Mouse (Mus musculus): ENCODE data around the gene Impdh1. TPM values are rescaled to one million over a fixed set of nuclear protein-coding genes. Genes with fewer than 3 reads are reported as not detected.
A peak's percentile ranks its signal among the peaks of the same experiment; 100 is the strongest.
"Not testable (repeated sequence)": the region's sequence is repeated elsewhere in the genome, so short reads cannot be mapped to it uniquely, and the experiment has no call there.

Impdh1 gene
- polyA plus RNA-seq, 1 experiment from 2014 or later: 41.7 TPM

GRCm38 (mm10) chr6:29217717-29218116 lies 1.6 kb upstream of the Impdh1 start:
- H3K27me3 ChIP-seq (ENCODE audit: control insufficient read depth, insufficient read depth, low read length); H3K36me3 ChIP-seq (ENCODE audit: control insufficient read depth, insufficient read depth, low read length); ATAC-seq (ENCODE audit: low FRiP score, low TSS enrichment); H3K4me2 ChIP-seq (replicated peaks; ENCODE audit: low read depth, low read length); H3K9ac ChIP-seq (ENCODE audit: low read depth, low read length); H3K4me3 ChIP-seq (ENCODE audit: low read length); H3K9me3 ChIP-seq (ENCODE audit: control insufficient read depth, low read length); H3K27ac ChIP-seq (ENCODE audit: low read depth, low read length): not testable (repeated sequence)
- WGBS: 79% methylated on average over 3 of the region's 3 CpGs
- peaks cover 21% of the 10 kb centered on the region for H3K4me1 ChIP-seq (ENCODE audit: control insufficient read depth, insufficient read depth, low read length)

GRCm38 (mm10) chr6:29215181-29215580 lies 983 bp downstream of the Impdh1 start:
- Histone ChIP-seq H3K4me3 (ENCODE audit: low read length) (peak overlapping the region; percentile 72), H3K27me3 (ENCODE audit: control insufficient read depth, insufficient read depth, low read length) (no peaks in the 10 kb centered on the region; the same call in 1 of the 2 replicates), H3K9me3 (ENCODE audit: control insufficient read depth, low read length) (no peaks in the 10 kb centered on the region), H3K4me1 (ENCODE audit: control insufficient read depth, insufficient read depth, low read length) (peaks cover 31% of the 10 kb centered on the region), H3K9ac (ENCODE audit: low read depth, low read length) (0 out of 2 replicates have a peak overlapping the region, but pooled peaks have one; percentile 65), H3K27ac (ENCODE audit: low read depth, low read length) (no peak overlapping the region), H3K36me3 (ENCODE audit: control insufficient read depth, insufficient read depth, low read length) (no peaks in the 10 kb centered on the region), H3K4me2 (replicated peaks; ENCODE audit: low read depth, low read length) (peak overlapping the region; percentile 99)
- ATAC-seq (ENCODE audit: low FRiP score, low TSS enrichment): no peak
- WGBS: 7% methylated on average over 9 of the region's 9 CpGs

GRCm38 (mm10) chr6:29214776-29215175 lies 1.4 kb downstream of the Impdh1 start:
- Histone ChIP-seq H3K27ac (ENCODE audit: low read depth, low read length) (no peak overlapping the region), H3K4me3 (ENCODE audit: low read length) (no peak overlapping the region), H3K4me2 (replicated peaks; ENCODE audit: low read depth, low read length) (peak overlapping the region; percentile 99; the same call in 1 of the 2 replicates), H3K4me1 (ENCODE audit: control insufficient read depth, insufficient read depth, low read length) (peaks cover 32% of the 10 kb centered on the region), H3K36me3 (ENCODE audit: control insufficient read depth, insufficient read depth, low read length) (no peaks in the 10 kb centered on the region), H3K9me3 (ENCODE audit: control insufficient read depth, low read length) (no peaks in the 10 kb centered on the region), H3K27me3 (ENCODE audit: control insufficient read depth, insufficient read depth, low read length) (no peaks in the 10 kb centered on the region; the same call in 1 of the 2 replicates), H3K9ac (ENCODE audit: low read depth, low read length) (no peak overlapping the region)
- ATAC-seq (ENCODE audit: low FRiP score, low TSS enrichment): no peak
- WGBS: 38% methylated on average over 5 of the region's 5 CpGs

- Histone ChIP-seq H3K9me3 (ENCODE audit: control insufficient read depth, low read length) (no peaks in the 10 kb centered on the region), H3K27ac (ENCODE audit: low read depth, low read length) (no peak overlapping the region), H3K36me3 (ENCODE audit: control insufficient read depth, insufficient read depth, low read length) (no peaks in the 10 kb centered on the region), H3K4me2 (replicated peaks; ENCODE audit: low read depth, low read length) (0 out of 2 replicates have a peak overlapping the region, but pooled peaks have one; percentile 2), H3K27me3 (ENCODE audit: control insufficient read depth, insufficient read depth, low read length) (no peaks in the 10 kb centered on the region; the same call in 1 of the 2 replicates), H3K9ac (ENCODE audit: low read depth, low read length) (no peak overlapping the region), H3K4me1 (ENCODE audit: control insufficient read depth, insufficient read depth, low read length) (peaks cover 32% of the 10 kb centered on the region), H3K4me3 (ENCODE audit: low read length) (no peak overlapping the region)
- ATAC-seq (ENCODE audit: low FRiP score, low TSS enrichment): no peak
- 7% methylated on average over 1 of the region's 1 CpGs for WGBS
Observed at GRCm38 (mm10) chr6:29214245-29214644, 1.9 kb downstream of the Impdh1 start.

DNA sequence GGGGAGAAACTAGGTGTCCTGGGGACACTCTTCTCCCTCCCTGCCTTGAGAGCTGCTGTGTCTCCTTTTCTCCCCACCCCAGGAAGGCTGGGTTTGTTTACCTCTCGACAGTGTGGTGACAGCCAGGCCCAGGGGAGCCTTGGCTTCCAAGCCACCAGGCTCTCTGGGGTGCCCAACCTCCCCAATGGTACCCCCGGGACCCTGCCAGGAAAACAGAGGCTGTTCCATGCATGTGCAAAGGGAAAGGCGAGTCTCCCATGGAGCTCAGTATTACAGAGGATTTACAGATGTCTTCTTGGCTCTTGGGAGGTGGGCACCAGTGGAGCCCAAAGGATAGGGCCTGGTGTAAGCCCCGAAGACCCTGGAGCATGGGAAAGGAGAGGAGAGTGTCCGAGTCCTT lies 2.7 kb downstream of the Impdh1 start:
- ATAC-seq (ENCODE audit: low FRiP score, low TSS enrichment): no peak
- peaks cover 32% of the 10 kb centered on the region for H3K4me1 ChIP-seq (ENCODE audit: control insufficient read depth, insufficient read depth, low read length)
- no peak overlapping the region for H3K4me2 ChIP-seq (replicated peaks; ENCODE audit: low read depth, low read length)
- no peak overlapping the region for H3K4me3 ChIP-seq (ENCODE audit: low read length)
- H3K27ac ChIP-seq (ENCODE audit: low read depth, low read length): no peak overlapping the region
- 75% methylated on average over 5 of the region's 5 CpGs for WGBS
- H3K27me3 ChIP-seq (ENCODE audit: control insufficient read depth, insufficient read depth, low read length): no peaks in the 10 kb centered on the region; the same call in 1 of the 2 replicates
- no peak overlapping the region for H3K9ac ChIP-seq (ENCODE audit: low read depth, low read length)
- H3K36me3 ChIP-seq (ENCODE audit: control insufficient read depth, insufficient read depth, low read length): no peaks in the 10 kb centered on the region
- no peaks in the 10 kb centered on the region for H3K9me3 ChIP-seq (ENCODE audit: control insufficient read depth, low read length)

GRCm38 (mm10) chr6:29211806-29212492 lies 4.2 kb downstream of the Impdh1 start:
- WGBS: under 1% methylated on average over 52 of the region's 66 CpGs
- H3K4me2 ChIP-seq (replicated peaks; ENCODE audit: low read depth, low read length): peak overlapping the region; percentile 92
- no peak overlapping the region for H3K27ac ChIP-seq (ENCODE audit: low read depth, low read length)
- H3K9ac ChIP-seq (ENCODE audit: low read depth, low read length): peak overlapping the region; percentile 49
- H3K4me3 ChIP-seq (ENCODE audit: low read length): peak overlapping the region; percentile 63
- H3K9me3 ChIP-seq (ENCODE audit: control insufficient read depth, low read length): no peaks in the 10 kb centered on the region
- H3K27me3 ChIP-seq (ENCODE audit: control insufficient read depth, insufficient read depth, low read length): no peaks in the 10 kb centered on the region; the same call in 1 of the 2 replicates
- peaks cover 32% of the 10 kb centered on the region for H3K4me1 ChIP-seq (ENCODE audit: control insufficient read depth, insufficient read depth, low read length)
- H3K36me3 ChIP-seq (ENCODE audit: control insufficient read depth, insufficient read depth, low read length): no peaks in the 10 kb centered on the region
- ATAC-seq (ENCODE audit: low FRiP score, low TSS enrichment): peak; percentile 80

DNA sequence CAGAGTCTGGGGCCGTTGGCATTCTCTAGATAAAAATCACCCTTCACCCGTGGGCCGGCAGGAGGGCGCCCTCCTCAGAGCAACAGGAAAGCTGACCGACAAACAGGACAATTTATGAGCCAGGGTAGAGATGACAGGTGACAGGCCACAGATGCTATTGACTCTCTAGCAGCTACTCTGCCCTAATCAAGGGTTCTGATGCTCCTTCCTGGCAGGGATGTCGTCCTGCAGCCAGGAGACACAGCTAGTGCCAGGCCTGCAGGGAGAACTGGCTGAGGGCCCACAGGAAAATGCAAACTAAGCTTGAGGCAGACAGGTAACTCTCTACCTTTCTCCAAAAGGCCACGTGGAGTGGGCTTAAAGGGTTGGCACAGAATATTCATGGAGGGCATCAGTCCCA lies 5.0 kb downstream of the Impdh1 start:
- H3K4me3 ChIP-seq (ENCODE audit: low read length): peak overlapping the region; percentile 63
- H3K4me2 ChIP-seq (replicated peaks; ENCODE audit: low read depth, low read length): peak overlapping the region; percentile 92
- H3K27ac ChIP-seq (ENCODE audit: low read depth, low read length): no peak overlapping the region
- ATAC-seq (ENCODE audit: low FRiP score, low TSS enrichment): no peak
- no peaks in the 10 kb centered on the region for H3K9me3 ChIP-seq (ENCODE audit: control insufficient read depth, low read length)
- WGBS: 10% methylated on average over 7 of the region's 7 CpGs
- no peaks in the 10 kb centered on the region; the same call in 1 of the 2 replicates for H3K27me3 ChIP-seq (ENCODE audit: control insufficient read depth, insufficient read depth, low read length)
- peaks cover 27% of the 10 kb centered on the region for H3K4me1 ChIP-seq (ENCODE audit: control insufficient read depth, insufficient read depth, low read length)
- 0 out of 2 replicates have a peak overlapping the region, but pooled peaks have one; percentile 49 for H3K9ac ChIP-seq (ENCODE audit: low read depth, low read length)
- peaks cover 1% of the 10 kb centered on the region for H3K36me3 ChIP-seq (ENCODE audit: control insufficient read depth, insufficient read depth, low read length)

DNA sequence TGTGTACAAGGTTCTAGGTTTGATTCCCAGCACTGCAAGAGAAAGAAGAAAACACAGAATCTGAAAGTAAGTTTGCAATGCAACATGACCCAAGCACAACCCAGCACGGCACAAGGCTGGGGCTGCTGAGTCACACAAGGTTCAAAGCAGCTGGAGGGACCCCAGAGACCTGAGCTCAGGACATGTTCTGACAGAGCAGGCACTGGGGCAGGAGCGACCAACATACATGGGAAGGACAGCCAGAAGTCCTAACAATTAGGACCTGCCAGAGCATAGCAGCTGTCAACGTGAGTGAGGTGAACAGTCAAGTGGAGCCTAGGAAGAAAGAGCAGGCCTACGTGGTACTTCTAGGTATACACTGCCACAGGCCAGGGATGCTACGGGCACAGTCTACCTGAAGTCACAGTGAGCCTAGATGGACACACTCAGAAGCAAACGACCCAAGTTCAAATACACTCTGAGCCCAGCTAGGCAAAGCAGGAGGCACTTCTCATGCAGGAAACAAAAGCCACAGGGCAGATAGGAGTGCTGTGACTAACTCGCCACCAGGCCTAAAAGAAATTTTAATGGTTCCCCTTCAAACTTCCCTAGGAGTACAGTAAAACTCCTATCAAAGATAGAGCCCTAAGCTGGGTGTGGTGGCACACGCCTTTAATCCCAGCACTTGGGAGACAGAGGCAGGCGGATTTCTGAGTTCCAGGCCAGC lies 5.8 kb downstream of the Impdh1 start:
- ATAC-seq (ENCODE audit: low FRiP score, low TSS enrichment): no peak
- H3K27me3 ChIP-seq (ENCODE audit: control insufficient read depth, insufficient read depth, low read length): no peaks in the 10 kb centered on the region; the same call in 1 of the 2 replicates
- H3K9me3 ChIP-seq (ENCODE audit: control insufficient read depth, low read length): no peaks in the 10 kb centered on the region
- peaks cover 23% of the 10 kb centered on the region for H3K4me1 ChIP-seq (ENCODE audit: control insufficient read depth, insufficient read depth, low read length)
- peaks cover 6% of the 10 kb centered on the region for H3K36me3 ChIP-seq (ENCODE audit: control insufficient read depth, insufficient read depth, low read length)
- WGBS: 85% methylated on average over 9 of the region's 9 CpGs
- no peak overlapping the region for H3K9ac ChIP-seq (ENCODE audit: low read depth, low read length)
- no peak overlapping the region for H3K4me3 ChIP-seq (ENCODE audit: low read length)
- no peak overlapping the region for H3K4me2 ChIP-seq (replicated peaks; ENCODE audit: low read depth, low read length)
- H3K27ac ChIP-seq (ENCODE audit: low read depth, low read length): no peak overlapping the region

- Histone ChIP-seq H3K27me3 (ENCODE audit: control insufficient read depth, insufficient read depth, low read length) (no peaks in the 10 kb centered on the region), H3K36me3 (ENCODE audit: control insufficient read depth, insufficient read depth, low read length) (peaks cover 15% of the 10 kb centered on the region), H3K4me2 (replicated peaks; ENCODE audit: low read depth, low read length) (no peak overlapping the region), H3K27ac (ENCODE audit: low read depth, low read length) (no peak overlapping the region), H3K4me3 (ENCODE audit: low read length) (no peak overlapping the region), H3K9ac (ENCODE audit: low read depth, low read length) (no peak overlapping the region), H3K9me3 (ENCODE audit: control insufficient read depth, low read length) (no peaks in the 10 kb centered on the region), H3K4me1 (ENCODE audit: control insufficient read depth, insufficient read depth, low read length) (peaks cover 11% of the 10 kb centered on the region)
- WGBS: 84% methylated on average over 5 of the region's 5 CpGs
- no peak for ATAC-seq (ENCODE audit: low FRiP score, low TSS enrichment)
Observed at GRCm38 (mm10) chr6:29208178-29208577, 8.0 kb downstream of the Impdh1 start.
